Mouse (Mus musculus) hindbrain, embryonic 15.5 days (tissue): Measurements from ENCODE around the gene Usp10. TPM values are rescaled to one million over a fixed set of nuclear protein-coding genes. Genes with fewer than 3 reads are reported as not detected.

Experiments
- ATAC-seq: fragments of 200-750 bp; cut with Nextera tagmentation; 2 replicates; pipeline ENCODE4 v1.8.0; 2017; ENCODE audit warnings: low read depth, moderate number of reproducible peaks, moderate TSS enrichment; ENCODE audit not compliant: low FRiP score
- H3K27ac ChIP-seq: fragments of 300-500 bp; sonication (generic); replicated peaks from 2 replicates; pipeline ENCODE4 v1.5.1; 2015; ENCODE audit warnings: mild to moderate bottlenecking, inconsistent platforms
- H3K27me3 ChIP-seq: fragments of 300-500 bp; sonication (generic); 2 replicates; pipeline ENCODE4 v1.6.1; 2015; ENCODE audit warnings: control low read depth, inconsistent platforms
- H3K36me3 ChIP-seq: fragments of 300-500 bp; sonication (generic); 2 replicates; pipeline ENCODE4 v1.6.1; 2015; ENCODE audit warnings: control low read depth, inconsistent platforms
- H3K4me1 ChIP-seq: fragments of 300-500 bp; sonication (generic); replicated peaks from 2 replicates; pipeline ENCODE4 v1.6.1; 2015; ENCODE audit warnings: control low read depth, inconsistent platforms
- H3K4me2 ChIP-seq: fragments of 300-500 bp; sonication (generic); 2 replicates; pipeline ENCODE4 v1.6.1; 2015; ENCODE audit warnings: moderate library complexity, mild to moderate bottlenecking, inconsistent platforms
- H3K4me3 ChIP-seq: fragments of 300-500 bp; sonication (generic); 2 replicates; pipeline ENCODE4 v1.5.1; 2015; ENCODE audit warnings: mild to moderate bottlenecking, inconsistent platforms
- H3K9ac ChIP-seq: fragments of 300-500 bp; sonication (generic); 2 replicates; pipeline ENCODE4 v1.6.1; 2015; ENCODE audit warnings: inconsistent platforms
- H3K9me3 ChIP-seq: fragments of 300-500 bp; sonication (generic); 2 replicates; pipeline ENCODE4 v1.6.1; 2016; ENCODE audit warnings: control low read depth, inconsistent platforms
- WGBS: fragments of 180-500 bp; shearing (Covaris S2); methylation state at CpG from one replicate; pipeline ENCODE4 v1.1.7; 2015; 5-methylcytosine and 5-hydroxymethylcytosine counted together
- polyA plus RNA-seq: library from polyadenylated mRNA; unstranded; fragments of >200 nt; fragmentation: Nextera tagmentation; extraction: Ambion mirVana; gene quantifications from 2 replicates; pipeline ENCODE4 v1.2.1, GENCODE M21; 2015

The Usp10 gene
- polyA plus RNA-seq, 1 experiment from 2014 or later = 135 TPM

DNA sequence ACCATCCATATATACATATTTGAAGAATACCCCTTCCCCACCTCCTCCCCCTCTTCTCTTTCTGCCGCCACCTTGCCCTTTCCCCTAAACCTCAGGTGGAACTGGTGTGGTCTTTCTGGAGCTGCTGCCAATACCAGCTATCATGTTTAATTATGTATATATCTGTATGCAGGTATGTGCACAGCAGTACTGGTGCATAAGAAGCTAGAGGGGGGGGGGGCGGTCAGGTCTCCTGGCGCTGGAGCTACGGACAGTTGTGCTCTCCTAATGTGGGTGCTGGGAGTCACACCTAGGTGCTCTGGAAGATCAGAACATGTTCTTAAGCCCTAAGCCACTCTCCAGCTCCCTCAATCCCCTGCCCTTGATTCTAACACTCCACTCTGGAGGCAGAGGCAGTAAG lies 13.1 kb upstream of the Usp10 start:
- Histone ChIP-seq H3K4me2 (no peak overlapping the region), H3K27me3 (peaks cover 29% of the 10 kb centered on the region), H3K4me3 (no peak overlapping the region), H3K27ac (no peak overlapping the region), H3K9ac (no peak overlapping the region), H3K9me3 (no peaks in the 10 kb centered on the region), H3K4me1 (no peaks in the 10 kb centered on the region), H3K36me3 (no peaks in the 10 kb centered on the region)
- no peak for ATAC-seq
- WGBS = 80% methylated on average over 4 of the region's 4 CpGs

DNA sequence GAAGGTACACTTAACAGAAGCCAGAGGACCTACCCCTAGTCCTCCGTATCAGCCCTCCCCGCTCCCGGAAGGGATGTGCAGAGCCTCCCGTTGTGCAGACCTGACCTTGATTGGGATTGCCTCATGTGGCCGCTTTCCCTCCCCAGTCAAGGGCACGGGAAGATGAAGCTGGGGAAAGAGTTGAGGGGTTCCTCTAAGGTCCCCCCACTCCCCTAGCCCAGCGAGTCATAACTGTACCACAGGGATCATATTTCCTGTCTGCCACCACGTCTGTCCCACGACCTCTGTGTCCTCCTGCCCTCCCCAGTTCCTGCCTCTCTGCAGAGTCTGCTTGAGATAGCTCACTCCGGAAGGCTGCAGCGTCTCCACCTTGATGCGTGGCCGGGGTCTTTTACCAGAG lies 12.2 kb upstream of the Usp10 start:
- H3K27ac ChIP-seq = no peak overlapping the region
- no peak overlapping the region for H3K4me2 ChIP-seq
- no peaks in the 10 kb centered on the region for H3K9me3 ChIP-seq
- WGBS = 24% methylated on average over 13 of the region's 13 CpGs
- H3K4me1 ChIP-seq = no peaks in the 10 kb centered on the region
- H3K36me3 ChIP-seq = no peaks in the 10 kb centered on the region
- ATAC-seq = no peak
- H3K27me3 ChIP-seq = peaks cover 29% of the 10 kb centered on the region
- no peak overlapping the region for H3K4me3 ChIP-seq
- H3K9ac ChIP-seq = no peak overlapping the region

DNA sequence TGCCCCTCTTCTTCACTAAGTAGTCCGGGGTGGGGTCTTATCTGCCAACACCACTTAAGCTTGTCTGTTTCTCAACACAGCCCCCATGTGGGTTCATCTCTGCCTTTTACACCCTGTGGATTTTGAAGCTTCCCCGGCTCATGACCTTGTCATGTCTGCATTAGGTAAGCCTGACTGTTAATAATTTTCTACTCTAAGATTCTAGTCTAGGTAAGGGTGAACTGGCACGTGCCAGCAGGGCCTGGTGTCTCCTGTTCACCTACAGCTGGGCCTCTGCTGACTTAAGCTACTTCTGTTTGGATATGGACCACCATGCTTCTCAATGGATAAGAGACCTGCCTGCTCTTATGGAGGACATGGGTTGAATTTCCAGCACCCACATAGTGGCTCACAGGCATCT lies 8.8 kb upstream of the Usp10 start:
- no peak overlapping the region for H3K27ac ChIP-seq
- H3K36me3 ChIP-seq = no peaks in the 10 kb centered on the region
- no peak overlapping the region for H3K4me2 ChIP-seq
- 85% methylated on average over 3 of the region's 3 CpGs for WGBS
- H3K9ac ChIP-seq = no peak overlapping the region
- H3K27me3 ChIP-seq = peaks cover 29% of the 10 kb centered on the region
- ATAC-seq = no peak
- H3K4me3 ChIP-seq = no peak overlapping the region
- H3K4me1 ChIP-seq = no peaks in the 10 kb centered on the region
- H3K9me3 ChIP-seq = no peaks in the 10 kb centered on the region

DNA sequence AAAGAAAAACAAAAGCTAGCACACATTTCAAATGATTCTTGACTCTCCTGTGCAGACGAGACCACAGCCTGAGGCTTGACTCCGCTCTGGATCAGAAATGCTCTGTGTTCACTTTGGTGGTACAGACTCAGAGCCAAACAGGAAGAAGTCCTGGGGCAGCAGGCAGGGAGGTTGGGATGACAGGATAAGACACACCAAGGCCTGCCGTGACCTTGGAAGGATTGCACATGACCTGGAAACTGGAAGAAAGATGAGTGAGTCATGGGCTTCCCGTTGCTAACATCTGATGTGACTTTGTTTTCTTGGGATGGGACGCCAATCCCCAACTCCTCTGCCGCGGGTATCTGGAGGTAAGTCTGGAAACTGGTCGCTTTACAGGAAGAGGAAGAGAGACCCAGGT lies 8.2 kb upstream of the Usp10 start:
- Histone ChIP-seq H3K27me3 (peaks cover 27% of the 10 kb centered on the region), H3K4me1 (no peaks in the 10 kb centered on the region), H3K4me3 (no peak overlapping the region), H3K9ac (no peak overlapping the region), H3K27ac (no peak overlapping the region), H3K9me3 (no peaks in the 10 kb centered on the region), H3K36me3 (no peaks in the 10 kb centered on the region), H3K4me2 (no peak overlapping the region)
- ATAC-seq = no peak
- 64% methylated on average over 8 of the region's 8 CpGs for WGBS

DNA sequence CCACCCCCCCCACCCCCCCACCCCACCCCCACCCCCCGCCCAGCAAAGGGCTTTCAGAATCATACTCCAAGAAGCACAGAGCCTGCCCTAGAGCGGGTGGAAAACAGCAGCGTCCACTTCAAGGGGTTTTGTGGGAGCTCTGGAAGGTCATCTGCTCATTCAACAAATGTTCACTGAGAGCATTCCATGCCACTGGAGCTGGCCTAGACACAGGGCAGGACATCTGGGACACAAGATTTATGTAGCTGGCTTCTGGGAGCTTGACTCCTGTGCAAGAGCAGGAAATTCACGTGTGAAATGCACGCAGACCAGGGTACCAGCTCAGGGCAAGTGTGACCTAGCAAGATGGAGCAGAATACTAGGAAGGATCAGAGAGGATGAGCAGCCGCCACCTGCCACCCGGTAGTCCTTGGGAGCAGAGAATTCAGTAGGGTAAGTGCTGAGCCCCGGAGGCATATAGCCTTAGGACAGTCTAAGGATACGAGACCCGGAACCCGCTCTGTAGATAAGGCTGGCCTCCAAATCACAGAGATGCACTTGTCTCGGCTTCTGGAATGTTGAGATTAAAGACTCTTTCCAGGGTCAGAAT lies 5.7 kb upstream of the Usp10 start:
- Histone ChIP-seq H3K9me3 (no peaks in the 10 kb centered on the region), H3K4me1 (no peaks in the 10 kb centered on the region), H3K4me2 (no peak overlapping the region), H3K9ac (no peak overlapping the region), H3K27ac (no peak overlapping the region), H3K36me3 (no peaks in the 10 kb centered on the region), H3K27me3 (peaks cover 5% of the 10 kb centered on the region; the same call in 1 of the 2 replicates), H3K4me3 (no peak overlapping the region)
- no peak for ATAC-seq
- WGBS = 66% methylated on average over 12 of the region's 12 CpGs

DNA sequence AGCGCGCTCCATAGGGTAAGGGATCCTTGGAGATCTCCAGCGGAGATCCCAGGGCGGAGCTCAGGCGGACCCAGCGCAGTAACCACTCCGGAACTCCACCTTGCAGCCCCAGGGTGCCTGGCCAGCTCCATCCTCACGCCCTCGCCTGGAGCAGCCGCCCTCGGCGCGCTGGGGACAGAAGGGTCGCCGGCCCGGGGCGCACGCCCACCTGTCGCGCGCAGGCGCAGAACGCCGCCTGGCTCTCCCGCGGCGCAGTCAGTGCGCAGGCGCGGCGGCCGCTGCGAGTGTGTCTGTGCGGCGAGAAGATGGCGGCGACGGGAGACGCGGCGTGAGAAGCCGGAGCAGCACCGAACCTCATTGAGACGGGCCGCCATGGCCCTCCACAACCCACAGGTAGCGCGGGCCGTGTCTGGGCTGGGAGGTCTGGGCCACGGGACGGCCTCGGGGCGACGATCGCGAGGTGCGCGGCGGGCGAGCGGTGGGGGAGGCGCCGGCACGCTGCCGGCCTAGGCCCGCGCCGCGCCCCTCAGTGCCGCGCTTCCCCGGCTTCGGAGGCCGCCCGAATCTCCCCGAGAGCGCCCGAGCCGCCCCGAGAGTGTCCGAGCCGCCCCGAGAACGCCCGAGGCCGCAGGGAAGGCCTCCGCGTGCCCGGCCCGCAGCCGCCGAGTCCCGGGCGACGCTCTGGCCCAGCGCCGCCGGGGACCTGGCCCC lies 542 bp downstream of the Usp10 start, which contains the start of gene Gm20388:
Gene Gm20388 (plus strand): TSS at position 295 of the 711 bp plus-strand sequence.
- under 1% methylated on average over 64 of the region's 97 CpGs for WGBS
- H3K27ac ChIP-seq = peak within 1 kb of the TSS; percentile 95
- H3K4me1 ChIP-seq = peaks cover 43% of the 10 kb centered on the region
- H3K4me2 ChIP-seq = peak within 1 kb of the TSS; percentile 87
- ATAC-seq = peak; percentile 94
- no peaks in the 10 kb centered on the region for H3K9me3 ChIP-seq
- H3K9ac ChIP-seq = peak within 1 kb of the TSS; percentile 85
- H3K4me3 ChIP-seq = peak within 1 kb of the TSS; percentile 83
- no peaks in the 10 kb centered on the region for H3K27me3 ChIP-seq
- H3K36me3 ChIP-seq = no peaks in the 10 kb centered on the region

DNA sequence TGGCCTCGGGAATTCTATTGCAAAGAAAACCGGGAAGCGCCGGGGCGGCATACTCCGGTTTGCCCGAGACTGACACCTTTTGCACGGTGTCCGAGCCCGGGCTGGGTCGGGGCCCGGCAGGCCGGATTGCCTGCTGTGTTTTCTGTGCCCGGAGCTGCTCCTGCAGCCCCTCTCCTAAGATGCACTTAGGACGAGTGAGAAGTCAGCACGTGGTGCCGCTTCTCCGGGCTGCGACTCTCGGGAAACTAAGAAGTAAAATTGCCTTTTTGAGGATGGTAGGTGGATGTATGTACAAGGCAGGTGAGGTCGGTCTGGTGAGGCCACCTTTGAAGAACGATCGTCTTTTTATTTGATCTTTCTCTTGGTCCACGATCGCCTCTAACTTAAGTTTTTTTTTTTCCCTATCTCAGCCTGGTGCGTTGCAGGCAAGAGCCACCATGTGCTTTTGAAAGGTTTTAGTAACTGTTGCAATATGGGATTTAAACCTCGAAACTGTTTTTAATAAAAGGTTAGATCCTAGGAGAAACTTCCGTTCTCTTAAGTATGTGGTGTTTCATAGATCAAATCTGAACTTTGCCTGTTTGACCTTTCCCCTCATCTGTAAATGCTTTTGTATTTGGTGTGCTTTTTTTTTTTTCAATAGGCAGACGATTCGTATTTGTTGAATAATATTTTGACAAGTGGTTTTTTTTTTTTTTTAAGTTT lies 1.2 kb downstream of the Usp10 start:
- under 1% methylated on average over 29 of the region's 30 CpGs for WGBS
- ATAC-seq = peak; percentile 59; the same call in 1 of the 2 replicates
- Histone ChIP-seq H3K27ac (peak overlapping the region; percentile 95), H3K4me2 (peak overlapping the region; percentile 87), H3K4me3 (peak overlapping the region; percentile 83), H3K9me3 (no peaks in the 10 kb centered on the region), H3K36me3 (no peaks in the 10 kb centered on the region), H3K4me1 (peaks cover 46% of the 10 kb centered on the region), H3K27me3 (no peaks in the 10 kb centered on the region), H3K9ac (peak overlapping the region; percentile 85)

DNA sequence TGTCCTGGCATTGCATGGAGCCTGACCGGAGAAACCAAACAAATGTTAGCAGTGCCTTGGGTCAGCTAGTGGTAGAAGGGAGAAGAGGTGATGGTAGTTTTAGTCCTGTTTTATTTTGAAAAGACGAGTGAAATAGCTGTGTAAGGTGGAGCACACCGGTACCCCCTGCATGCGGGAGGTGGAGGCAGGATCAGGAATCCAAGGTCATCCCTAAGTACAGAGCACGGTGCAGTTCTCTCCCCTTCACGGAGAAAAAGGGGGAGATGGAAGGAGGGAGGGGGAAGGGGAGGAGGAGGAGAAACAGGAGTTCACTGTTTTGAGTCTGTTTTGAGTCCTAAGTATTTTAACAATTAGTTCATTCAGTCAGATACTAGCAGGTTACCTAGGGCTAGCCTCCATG lies 2.5 kb downstream of the Usp10 start:
- H3K9ac ChIP-seq = no peak overlapping the region; the same call in 1 of the 2 replicates
- no peaks in the 10 kb centered on the region for H3K9me3 ChIP-seq
- peak overlapping the region; percentile 83 for H3K4me3 ChIP-seq
- H3K4me2 ChIP-seq = peak overlapping the region; percentile 87
- H3K27me3 ChIP-seq = no peaks in the 10 kb centered on the region
- no peak for ATAC-seq
- H3K4me1 ChIP-seq = peaks cover 54% of the 10 kb centered on the region
- 40% methylated on average over 6 of the region's 6 CpGs for WGBS
- H3K36me3 ChIP-seq = no peaks in the 10 kb centered on the region
- no peak overlapping the region for H3K27ac ChIP-seq

DNA sequence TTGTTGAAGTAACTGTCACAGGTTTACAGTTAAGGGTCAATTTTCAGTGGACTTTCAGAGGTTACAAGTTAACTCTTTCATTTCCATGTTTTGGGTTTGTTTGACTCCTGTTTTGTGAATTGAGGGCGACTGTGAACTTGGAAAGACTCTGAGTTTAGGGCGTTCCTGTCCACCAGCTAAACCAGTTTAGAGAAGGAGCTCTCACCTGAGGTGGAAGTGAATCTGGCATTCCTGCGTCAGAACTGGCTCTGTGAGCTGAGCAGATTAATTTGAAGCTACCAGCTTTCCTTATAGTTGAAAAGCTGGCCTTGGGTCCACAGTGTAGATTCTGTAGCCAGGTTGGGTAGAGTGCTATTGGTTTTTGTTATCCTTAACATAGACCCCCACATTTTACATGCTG lies 3.0 kb downstream of the Usp10 start:
- ATAC-seq = no peak
- no peak overlapping the region for H3K27ac ChIP-seq
- H3K36me3 ChIP-seq = no peaks in the 10 kb centered on the region
- H3K4me1 ChIP-seq = peaks cover 54% of the 10 kb centered on the region
- H3K27me3 ChIP-seq = no peaks in the 10 kb centered on the region
- 76% methylated on average over 3 of the region's 3 CpGs for WGBS
- no peaks in the 10 kb centered on the region for H3K9me3 ChIP-seq
- H3K4me3 ChIP-seq = no peak overlapping the region
- H3K9ac ChIP-seq = no peak overlapping the region
- peak overlapping the region; percentile 87 for H3K4me2 ChIP-seq

DNA sequence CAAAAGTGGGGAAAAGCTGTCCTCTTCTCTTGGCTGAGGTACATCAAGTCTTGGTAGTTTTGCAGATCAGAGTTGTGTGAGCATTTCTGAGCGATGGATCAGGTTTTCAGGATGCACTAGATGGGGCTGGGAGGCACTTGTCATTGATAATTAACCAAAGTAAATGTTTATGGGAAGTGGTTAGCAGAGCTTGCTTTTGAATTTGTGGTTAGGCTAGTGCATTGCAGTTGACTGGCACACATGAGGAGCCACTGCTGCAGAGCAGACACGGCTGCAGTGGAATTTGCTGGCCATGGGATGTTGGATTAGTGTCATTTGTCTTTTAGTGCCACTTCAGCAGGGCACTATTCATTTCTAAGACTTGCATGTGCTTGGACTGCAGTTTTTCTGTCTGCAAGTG lies 4.0 kb downstream of the Usp10 start:
- Histone ChIP-seq H3K4me3 (no peak overlapping the region), H3K9ac (no peak overlapping the region), H3K9me3 (no peaks in the 10 kb centered on the region), H3K4me1 (peaks cover 54% of the 10 kb centered on the region), H3K36me3 (no peaks in the 10 kb centered on the region), H3K27me3 (no peaks in the 10 kb centered on the region), H3K4me2 (no peak overlapping the region), H3K27ac (no peak overlapping the region)
- ATAC-seq = no peak
- WGBS = 50% methylated on average over 2 of the region's 2 CpGs

DNA sequence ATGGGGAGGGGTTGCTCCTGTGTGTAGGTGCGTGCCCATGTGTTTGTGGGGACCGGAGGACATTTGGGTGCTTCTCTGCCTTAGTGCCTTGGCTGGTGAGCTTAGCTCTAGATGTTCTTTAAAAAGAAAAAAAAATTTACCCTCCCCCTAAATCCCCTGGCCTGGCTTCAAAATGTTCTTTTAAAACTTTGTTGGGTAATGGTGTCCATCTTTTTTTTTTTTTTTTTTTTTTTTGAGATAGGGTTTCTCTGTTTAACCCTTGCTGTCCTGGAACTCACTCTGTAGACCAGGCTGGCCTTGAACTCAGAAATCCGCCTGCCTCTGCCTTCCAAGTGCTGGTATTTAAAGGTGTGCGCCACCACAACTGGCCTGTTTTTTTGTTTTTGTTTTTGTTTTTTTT lies 5.1 kb downstream of the Usp10 start:
- H3K27ac ChIP-seq = no peak overlapping the region
- no peak overlapping the region for H3K4me3 ChIP-seq
- no peak overlapping the region for H3K4me2 ChIP-seq
- no peaks in the 10 kb centered on the region for H3K36me3 ChIP-seq
- peaks cover 47% of the 10 kb centered on the region for H3K4me1 ChIP-seq
- no peaks in the 10 kb centered on the region for H3K27me3 ChIP-seq
- no peak for ATAC-seq
- H3K9me3 ChIP-seq = no peaks in the 10 kb centered on the region
- 94% methylated on average over 4 of the region's 4 CpGs for WGBS
- H3K9ac ChIP-seq = no peak overlapping the region

DNA sequence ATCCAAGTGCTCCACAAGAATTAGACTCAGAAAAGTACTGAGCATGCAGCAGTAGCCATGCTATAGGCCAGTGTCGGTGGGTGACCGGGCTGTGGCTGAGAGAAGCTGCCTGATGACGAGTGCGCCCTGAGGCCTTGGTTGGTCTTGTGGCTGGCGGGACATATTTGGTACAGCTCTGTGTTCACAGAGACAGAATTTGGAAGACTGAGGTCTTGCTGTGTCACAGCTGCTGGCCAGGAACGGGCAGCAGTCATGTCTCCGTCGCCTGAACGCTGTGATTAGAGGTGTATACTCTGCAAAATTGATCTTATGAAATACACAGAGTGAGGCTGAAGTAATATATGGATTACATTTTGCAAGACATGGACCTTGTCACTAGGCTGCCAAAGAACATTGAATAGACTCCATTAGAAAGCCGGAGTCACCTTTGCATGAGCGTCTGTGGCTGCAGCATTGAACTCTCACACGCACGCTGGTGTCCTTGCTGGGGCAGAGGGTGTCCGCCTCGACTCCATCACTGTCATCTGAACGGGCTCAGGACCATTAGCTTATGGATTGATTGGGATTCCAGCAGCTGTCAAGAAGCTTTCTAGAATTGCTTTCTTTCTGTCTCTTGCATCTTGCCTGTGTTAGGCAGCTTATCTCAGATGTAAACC lies 6.2 kb downstream of the Usp10 start:
- Histone ChIP-seq H3K36me3 (no peaks in the 10 kb centered on the region), H3K9me3 (no peaks in the 10 kb centered on the region), H3K4me1 (peaks cover 47% of the 10 kb centered on the region), H3K9ac (no peak overlapping the region), H3K4me2 (no peak overlapping the region), H3K4me3 (no peak overlapping the region), H3K27ac (no peak overlapping the region), H3K27me3 (no peaks in the 10 kb centered on the region)
- WGBS = 69% methylated on average over 16 of the region's 16 CpGs
- ATAC-seq = peak; percentile 8; the same call in 1 of the 2 replicates
